ENCODE assay signal across 11 mouse cellular contexts in the genomic region with DNA sequence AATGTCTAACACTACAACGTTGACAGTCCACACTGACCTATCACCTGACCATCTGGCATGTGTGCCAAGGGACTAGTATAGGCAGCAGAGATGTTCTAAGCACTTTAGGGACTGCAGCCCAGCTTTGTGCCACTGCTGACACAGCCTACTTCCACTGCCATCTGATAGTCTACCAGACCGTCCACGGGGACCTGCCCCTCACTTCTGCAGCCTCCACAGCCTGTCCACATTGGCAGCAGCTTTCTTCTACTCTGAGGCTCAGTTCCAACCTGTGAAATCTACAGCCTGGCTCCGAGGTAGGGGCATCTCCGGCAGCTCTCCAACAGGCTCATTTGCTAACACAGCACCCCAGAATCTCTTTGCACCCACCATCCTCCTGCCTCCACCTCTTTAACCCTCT. TPM values are rescaled to one million over a fixed set of nuclear protein-coding genes. Genes with fewer than 3 reads are reported as not detected.
DNase-seq lines count a peak whose midpoint lies in the region.
"Had no signal": no experiment of that assay in that cellular context is flagged by ENCODE, and none has a peak within 500 bp of the region (broad histone marks: within the 10 kb centered on the region; RNA-seq: fewer than 3 reads in every experiment).

No protein-coding gene starts in this region.

- DNase-seq in gastrocnemius, adult 18-20 months (ENCODE audit: low spot score), result peak; percentile 20
- no peak for DNase-seq in gastrocnemius, postnatal 10 days
- peak; percentile 22 for DNase-seq in right cerebral cortex, postnatal 14 days
- DNase-seq in right cerebral cortex, adult 18-20 months, result no peak
- DNase-seq in cerebellum, adult 9-10 months, result peak; percentile 73
- DNase-seq in urinary bladder, postnatal 4 days (ENCODE audit: low spot score in 2 of 2), result no peak
- DNase-seq in Muller cell, postnatal 12 days (ENCODE audit: inconsistent ontology term), result no peak
- DNase-seq: kidney, postnatal 4 days; lung, embryonic 14.5 days; lung, postnatal 4 days; thymus, adult 18-20 months had no signal

RNA-seq across cellular contexts. Expression of a gene that starts 24.1 kb away (rescaled TPM):
- total RNA-seq in gastrocnemius, adult 18-20 months (2021), result 1 to 10 TPM; 6.7 TPM
- 10 to 100 TPM; 20.5 to 23.1 TPM for total RNA-seq in gastrocnemius, postnatal 10 days (2021)

Comparison
In these comparisons a context has a peak if more than half of its experiments do, and no peak if none do; other contexts are left out.
1. DNase-seq: peak in gastrocnemius, adult 18-20 months (single experiment), right cerebral cortex, postnatal 14 days (single experiment) and cerebellum, adult 9-10 months (single experiment); none in gastrocnemius, postnatal 10 days (single experiment), right cerebral cortex, adult 18-20 months (single experiment), urinary bladder, postnatal 4 days (0 of 2) and Muller cell, postnatal 12 days (single experiment).